Mouse (Mus musculus) E14TG2a.4 (cell line): ENCODE measurements around the gene Il1rap.

Experiments
- CTCF ChIP-seq: conservative IDR thresholded peaks from 2 replicates; pipeline ENCODE4 v1.5.1; 2014; ENCODE audit warnings: low read length
- POU5F1 ChIP-seq: IDR thresholded peaks from 2 replicates; pipeline ENCODE4 v1.6.1; 2014; ENCODE audit warnings: low read length, borderline replicate concordance

DNA sequence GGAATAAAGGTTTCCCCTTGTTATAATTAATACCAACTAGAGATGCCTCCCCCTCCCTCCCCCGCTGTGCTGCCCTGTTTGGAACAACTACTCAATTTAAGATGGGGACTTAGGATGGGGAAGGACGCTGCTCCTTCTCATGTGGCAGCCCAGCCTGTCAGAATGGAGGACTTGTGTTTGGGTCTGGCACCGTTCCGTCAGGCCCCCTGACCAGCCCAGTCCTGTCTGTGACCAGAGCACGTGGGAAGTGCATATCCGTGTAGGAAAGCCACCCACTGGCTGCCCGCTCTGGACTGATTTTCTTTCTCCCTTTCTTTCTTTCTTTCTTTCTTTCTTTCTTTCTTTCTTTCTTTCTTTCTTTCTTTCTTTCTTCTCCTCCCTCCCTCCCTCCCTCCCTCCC lies 14.9 kb downstream of the Il1rap start:
- TF ChIP-seq CTCF (no peak), POU5F1 (no peak)
